Mouse (Mus musculus) megakaryocyte, embryonic 14.5 days (primary cell): ENCODE results near the gene Antxr1. TPM values are rescaled to one million over a fixed set of nuclear protein-coding genes. Genes with fewer than 3 reads are reported as not detected.

Experiments
- H3K27me3 ChIP-seq: replicated peaks from 2 replicates; pipeline ENCODE3; 2012; ENCODE audit warnings: inconsistent platforms
- H3K36me3 ChIP-seq: replicated peaks from 2 replicates; pipeline ENCODE3; 2012; ENCODE audit warnings: low read length, inconsistent platforms, mixed read lengths
- H3K4me1 ChIP-seq: 2 replicates; pipeline ENCODE4 v1.6.1; 2012; ENCODE audit warnings: inconsistent platforms
- H3K4me3 ChIP-seq: replicated peaks from 2 replicates; pipeline ENCODE3; 2012; ENCODE audit warnings: moderate library complexity, mild to moderate bottlenecking, inconsistent platforms
- H3K9me3 ChIP-seq: 2 replicates; pipeline ENCODE4 v1.6.1; 2012; ENCODE audit warnings: inconsistent platforms
- FLI1 ChIP-seq: IDR thresholded peaks from 2 replicates; pipeline ENCODE4 v1.6.1; 2012; ENCODE audit warnings: low read length, inconsistent platforms, mixed read lengths
- GATA1 ChIP-seq: IDR thresholded peaks from 3 replicates; pipeline ENCODE4 v1.6.1; 2012; ENCODE audit warnings: mixed read lengths, low read length, inconsistent platforms, borderline replicate concordance
- polyA plus RNA-seq: library from polyadenylated mRNA; stranded (reverse); fragments of >175 nt; gene quantifications from 2 replicates; pipeline ENCODE4 v1.2.3, GENCODE M21; 2012; ENCODE audit warnings: low replicate concordance; ENCODE audit not compliant: insufficient read depth

Gene Antxr1
- polyA plus RNA-seq, 1 experiment: not detected

GRCm38 (mm10) chr6:87133520-87133919 is 202.1 kb downstream of the Antxr1 start:
- Histone ChIP-seq H3K27me3 (peaks cover 22% of the 10 kb centered on the region), H3K36me3 (no peaks in the 10 kb centered on the region), H3K9me3 (peaks cover 12% of the 10 kb centered on the region), H3K4me1 (no peaks in the 10 kb centered on the region), H3K4me3 (no peak overlapping the region)
- TF ChIP-seq GATA1: no peak
- no peak for TF ChIP-seq FLI1

GRCm38 (mm10) chr6:87131078-87131477 is 204.5 kb downstream of the Antxr1 start:
- no peak for TF ChIP-seq FLI1
- TF ChIP-seq GATA1: no peak
- Histone ChIP-seq H3K36me3 (no peaks in the 10 kb centered on the region), H3K4me3 (no peak overlapping the region), H3K9me3 (peaks cover 12% of the 10 kb centered on the region), H3K4me1 (peaks cover 3% of the 10 kb centered on the region; the same call in 1 of the 2 replicates), H3K27me3 (peaks cover 15% of the 10 kb centered on the region)

DNA sequence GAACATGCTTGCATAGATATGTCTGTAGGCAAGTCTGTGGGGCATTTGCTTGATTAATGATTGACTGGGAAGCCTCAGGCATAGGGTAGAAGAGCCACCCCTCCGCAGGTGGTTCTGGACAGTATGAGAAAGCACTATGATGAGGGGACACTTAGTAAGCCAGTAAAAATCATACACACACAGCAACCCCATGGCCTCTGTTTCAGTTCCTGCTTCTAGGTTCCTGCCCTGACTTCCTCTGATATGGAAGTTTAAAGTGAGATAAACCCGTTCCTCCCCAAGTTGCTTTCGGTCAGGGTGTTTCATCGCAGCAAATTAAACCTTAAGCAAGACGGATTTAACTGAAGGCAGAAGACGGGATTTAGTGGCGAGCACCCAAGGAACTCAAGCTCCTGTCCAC is 205.0 kb downstream of the Antxr1 start:
- H3K4me3 ChIP-seq: no peak overlapping the region
- H3K27me3 ChIP-seq: peaks cover 19% of the 10 kb centered on the region
- H3K36me3 ChIP-seq: no peaks in the 10 kb centered on the region
- TF ChIP-seq FLI1: no peak
- no peak for TF ChIP-seq GATA1
- H3K9me3 ChIP-seq: peaks cover 12% of the 10 kb centered on the region
- peaks cover 3% of the 10 kb centered on the region; the same call in 1 of the 2 replicates for H3K4me1 ChIP-seq

- no peak overlapping the region for H3K4me3 ChIP-seq
- TF ChIP-seq GATA1 (no peak), FLI1 (no peak)
- H3K4me1 ChIP-seq: peaks cover 3% of the 10 kb centered on the region; the same call in 1 of the 2 replicates
- no peaks in the 10 kb centered on the region for H3K36me3 ChIP-seq
- peaks cover 16% of the 10 kb centered on the region for H3K27me3 ChIP-seq
- peaks cover 15% of the 10 kb centered on the region for H3K9me3 ChIP-seq
Measured at GRCm38 (mm10) chr6:87129861-87130260, 205.8 kb downstream of the Antxr1 start.

DNA sequence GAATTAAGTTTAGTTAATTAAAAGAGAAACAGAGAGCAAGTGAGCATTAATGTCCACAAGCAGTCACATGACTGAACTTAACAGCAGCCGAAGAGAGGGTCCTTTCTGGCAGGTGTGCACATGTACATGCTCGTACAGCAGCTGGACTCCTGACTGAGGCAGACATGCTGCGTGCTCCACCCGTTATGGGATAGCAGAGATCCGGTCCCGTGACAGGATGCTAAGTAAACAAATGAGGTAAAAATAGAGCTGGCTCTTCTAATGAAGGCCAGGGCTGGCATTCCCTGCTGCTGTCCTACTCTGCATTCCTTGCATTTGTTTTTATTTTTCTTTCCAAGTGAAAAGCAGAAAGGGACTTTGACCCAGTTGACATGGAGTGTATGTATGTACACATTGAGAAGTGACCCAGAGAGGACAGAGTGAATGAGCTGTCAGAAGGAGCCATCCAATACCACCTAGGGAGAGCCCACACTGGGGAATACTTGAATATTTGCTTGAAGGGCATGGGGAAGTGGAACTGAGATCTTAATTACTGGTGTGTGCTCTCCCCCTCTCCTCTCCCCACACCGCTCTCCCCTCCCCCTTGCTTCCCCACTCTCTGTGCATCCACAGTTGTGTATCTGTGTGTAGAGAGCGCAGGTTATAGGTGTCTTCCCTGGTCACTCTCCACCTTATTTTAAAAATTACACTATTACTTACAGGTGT is 208.4 kb downstream of the Antxr1 start:
- TF ChIP-seq FLI1 (no peak), GATA1 (no peak)
- no peak overlapping the region for H3K4me3 ChIP-seq
- H3K4me1 ChIP-seq: peaks cover 3% of the 10 kb centered on the region; the same call in 1 of the 2 replicates
- peaks cover 21% of the 10 kb centered on the region for H3K9me3 ChIP-seq
- H3K27me3 ChIP-seq: peaks cover 21% of the 10 kb centered on the region
- H3K36me3 ChIP-seq: no peaks in the 10 kb centered on the region

GRCm38 (mm10) chr6:87123973-87124372 is 211.6 kb downstream of the Antxr1 start:
- no peak for TF ChIP-seq FLI1
- TF ChIP-seq GATA1: no peak
- H3K4me3 ChIP-seq: no peak overlapping the region
- H3K9me3 ChIP-seq: peaks cover 14% of the 10 kb centered on the region
- peaks cover 3% of the 10 kb centered on the region; the same call in 1 of the 2 replicates for H3K4me1 ChIP-seq
- no peaks in the 10 kb centered on the region for H3K36me3 ChIP-seq
- H3K27me3 ChIP-seq: peaks cover 30% of the 10 kb centered on the region

GRCm38 (mm10) chr6:87123406-87123805 is 212.2 kb downstream of the Antxr1 start:
- Histone ChIP-seq H3K4me3 (no peak overlapping the region), H3K9me3 (peaks cover 14% of the 10 kb centered on the region), H3K36me3 (no peaks in the 10 kb centered on the region), H3K27me3 (peaks cover 29% of the 10 kb centered on the region), H3K4me1 (peaks cover 3% of the 10 kb centered on the region; the same call in 1 of the 2 replicates)
- TF ChIP-seq FLI1 (no peak), GATA1 (no peak)

- TF ChIP-seq GATA1 (no peak), FLI1 (no peak)
Measured at GRCm38 (mm10) chr6:87121961-87122360, 213.7 kb downstream of the Antxr1 start.

GRCm38 (mm10) chr6:87120661-87121060 is 215.0 kb downstream of the Antxr1 start:
- peaks cover 32% of the 10 kb centered on the region for H3K27me3 ChIP-seq
- H3K9me3 ChIP-seq: peaks cover 14% of the 10 kb centered on the region
- H3K4me3 ChIP-seq: no peak overlapping the region
- no peaks in the 10 kb centered on the region for H3K4me1 ChIP-seq
- TF ChIP-seq GATA1: no peak
- TF ChIP-seq FLI1: no peak
- H3K36me3 ChIP-seq: no peaks in the 10 kb centered on the region

More at GRCm38 (mm10) chr6:87121961-87122360, 213.7 kb downstream of the Antxr1 start:
- H3K4me1 ChIP-seq: peaks cover 1% of the 10 kb centered on the region; the same call in 1 of the 2 replicates
- H3K9me3 ChIP-seq: peaks cover 14% of the 10 kb centered on the region
- peaks cover 30% of the 10 kb centered on the region for H3K27me3 ChIP-seq
- no peaks in the 10 kb centered on the region for H3K36me3 ChIP-seq
- no peak overlapping the region for H3K4me3 ChIP-seq

DNA sequence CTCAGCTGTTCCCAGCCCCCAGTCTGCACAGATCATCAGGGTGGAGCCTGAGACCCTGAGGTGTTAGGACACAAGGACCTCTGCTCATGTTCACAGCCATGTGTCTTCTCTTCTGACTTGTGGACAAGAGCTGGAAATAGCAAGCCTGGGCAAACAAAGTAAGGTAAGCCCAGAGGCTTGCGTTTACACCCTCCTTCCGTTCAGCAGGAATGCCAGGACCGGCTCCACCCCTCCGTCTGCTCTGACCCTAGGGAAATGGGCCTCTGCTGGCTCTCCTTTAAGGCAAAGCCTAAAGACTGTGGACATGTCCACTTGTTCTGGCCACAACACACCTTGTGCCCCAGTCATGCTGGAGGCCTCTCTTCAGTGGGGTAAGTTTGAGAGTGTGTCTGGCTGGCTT is 215.6 kb downstream of the Antxr1 start:
- Histone ChIP-seq H3K27me3 (peaks cover 32% of the 10 kb centered on the region), H3K9me3 (peaks cover 12% of the 10 kb centered on the region), H3K36me3 (no peaks in the 10 kb centered on the region), H3K4me3 (no peak overlapping the region), H3K4me1 (no peaks in the 10 kb centered on the region)
- TF ChIP-seq FLI1: no peak
- TF ChIP-seq GATA1: no peak
